Mouse (Mus musculus) stomach, postnatal 0 days (tissue): ENCODE measurements around the gene Wipf1. TPM values are rescaled to one million over a fixed set of nuclear protein-coding genes. Genes with fewer than 3 reads are reported as not detected.

Experiments used
- ATAC-seq: fragments of 200-750 bp; cut with Nextera tagmentation; 2 replicates; pipeline ENCODE4 v1.8.0; 2017; ENCODE audit not compliant: low FRiP score, low TSS enrichment
- DNase-seq: peaks from one replicate; pipeline ENCODE4 v3.0.0-alpha.2; 2016; ENCODE audit warnings: low spot score
- H3K27ac ChIP-seq: fragments of 300-500 bp; sonication (generic); replicated peaks from 2 replicates; pipeline ENCODE4 v1.5.1; 2014; ENCODE audit warnings: mild to moderate bottlenecking, control low read depth
- H3K27me3 ChIP-seq: fragments of 300-500 bp; sonication (generic); 2 replicates; pipeline ENCODE4 v1.6.1; 2014; ENCODE audit warnings: low read length; ENCODE audit not compliant: control insufficient read depth, insufficient read depth
- H3K36me3 ChIP-seq: fragments of 300-500 bp; sonication (generic); 2 replicates; pipeline ENCODE4 v1.6.1; 2014; ENCODE audit warnings: low read length, mixed read lengths; ENCODE audit not compliant: control insufficient read depth, insufficient read depth
- H3K4me1 ChIP-seq: fragments of 300-500 bp; sonication (generic); replicated peaks from 2 replicates; pipeline ENCODE4 v1.6.1; 2014; ENCODE audit warnings: antibody characterized with exemption; ENCODE audit not compliant: control insufficient read depth, insufficient read depth
- H3K4me2 ChIP-seq: fragments of 300-500 bp; sonication (generic); replicated peaks from 2 replicates; pipeline ENCODE4 v1.6.1; 2014; ENCODE audit warnings: low read depth, mild to moderate bottlenecking, control low read depth, moderate library complexity
- H3K4me3 ChIP-seq: fragments of 300-500 bp; sonication (generic); 2 replicates; pipeline ENCODE4 v1.5.1; 2014; ENCODE audit warnings: low read depth, low read length, control low read depth
- H3K9ac ChIP-seq: fragments of 300-500 bp; sonication (generic); 2 replicates; pipeline ENCODE4 v1.6.1; 2014; ENCODE audit warnings: mild to moderate bottlenecking, low read length, control low read depth, mixed read lengths
- H3K9me3 ChIP-seq: fragments of 300-500 bp; sonication (generic); 2 replicates; pipeline ENCODE4 v1.6.1; 2016; ENCODE audit warnings: low read length; ENCODE audit not compliant: control insufficient read depth
- CTCF ChIP-seq: IDR thresholded peaks from 2 replicates; pipeline ENCODE4 v1.5.1; 2016; ENCODE audit warnings: antibody characterized with exemption, low read depth, mild to moderate bottlenecking, moderate library complexity
- EP300 ChIP-seq: optimal IDR thresholded peaks from 2 replicates; pipeline ENCODE3; 2016; ENCODE audit warnings: antibody characterized with exemption
- WGBS: fragments of 180-500 bp; shearing (Covaris S2); extraction: QIAGEN DNeasy Blood & Tissue Kit; methylation state at CpG from one replicate; pipeline ENCODE4 v1.1.7; 2014; 5-methylcytosine and 5-hydroxymethylcytosine counted together
- polyA plus RNA-seq: library from polyadenylated mRNA; unstranded; fragments of >200 nt; fragmentation: Nextera tagmentation; extraction: Ambion mirVana; gene quantifications from 2 replicates; pipeline ENCODE4 v1.2.1, GENCODE M21; 2015

Wipf1 gene
- polyA plus RNA-seq, 1 experiment from 2014 or later: 3.3 TPM

- TF ChIP-seq CTCF: no peak
- no peak for TF ChIP-seq EP300
These were observed 136.8 kb downstream of the Wipf1 start for GRCm38 (mm10) chr2:73392772-73393171.

GRCm38 (mm10) chr2:73389951-73390350, 139.6 kb downstream of the Wipf1 start:
- H3K4me3 ChIP-seq: no peak overlapping the region
- H3K27me3 ChIP-seq: no peaks in the 10 kb centered on the region
- TF ChIP-seq CTCF (no peak), EP300 (no peak)
- H3K4me1 ChIP-seq: no peaks in the 10 kb centered on the region
- H3K4me2 ChIP-seq: no peak overlapping the region
- ATAC-seq (no peak), DNase-seq (peak; percentile 1)
- no peaks in the 10 kb centered on the region for H3K9me3 ChIP-seq
- no peak overlapping the region for H3K27ac ChIP-seq
- 91% methylated on average over 3 of the region's 3 CpGs for WGBS
- H3K9ac ChIP-seq: no peak overlapping the region
- H3K36me3 ChIP-seq: no peaks in the 10 kb centered on the region

More at GRCm38 (mm10) chr2:73392772-73393171, 136.8 kb downstream of the Wipf1 start:
- H3K27me3 ChIP-seq: no peaks in the 10 kb centered on the region
- H3K9me3 ChIP-seq: no peaks in the 10 kb centered on the region
- no peaks in the 10 kb centered on the region for H3K4me1 ChIP-seq
- 91% methylated on average over 2 of the region's 2 CpGs for WGBS
- no peak for DNase-seq
- H3K27ac ChIP-seq: no peak overlapping the region
- no peaks in the 10 kb centered on the region for H3K36me3 ChIP-seq
- no peak overlapping the region for H3K4me2 ChIP-seq
- ATAC-seq: no peak
- no peak overlapping the region for H3K4me3 ChIP-seq
- no peak overlapping the region for H3K9ac ChIP-seq

- no peak overlapping the region for H3K4me3 ChIP-seq
- H3K4me2 ChIP-seq: no peak overlapping the region
- ATAC-seq (no peak), DNase-seq (no peak)
- no peaks in the 10 kb centered on the region for H3K27me3 ChIP-seq
- TF ChIP-seq EP300: no peak
- 77% methylated on average over 1 of the region's 1 CpGs for WGBS
- H3K36me3 ChIP-seq: no peaks in the 10 kb centered on the region
- H3K9me3 ChIP-seq: no peaks in the 10 kb centered on the region
- no peak overlapping the region for H3K9ac ChIP-seq
- no peak overlapping the region for H3K27ac ChIP-seq
- no peaks in the 10 kb centered on the region for H3K4me1 ChIP-seq
These were observed 141.7 kb downstream of the Wipf1 start for GRCm38 (mm10) chr2:73387806-73388205.

GRCm38 (mm10) chr2:73386356-73387046, 143.0 kb downstream of the Wipf1 start, which contains the start of gene Gpr155:
Gpr155 (minus strand) TSS chr2:73386572.
- peak; percentile 100 for DNase-seq

DNA sequence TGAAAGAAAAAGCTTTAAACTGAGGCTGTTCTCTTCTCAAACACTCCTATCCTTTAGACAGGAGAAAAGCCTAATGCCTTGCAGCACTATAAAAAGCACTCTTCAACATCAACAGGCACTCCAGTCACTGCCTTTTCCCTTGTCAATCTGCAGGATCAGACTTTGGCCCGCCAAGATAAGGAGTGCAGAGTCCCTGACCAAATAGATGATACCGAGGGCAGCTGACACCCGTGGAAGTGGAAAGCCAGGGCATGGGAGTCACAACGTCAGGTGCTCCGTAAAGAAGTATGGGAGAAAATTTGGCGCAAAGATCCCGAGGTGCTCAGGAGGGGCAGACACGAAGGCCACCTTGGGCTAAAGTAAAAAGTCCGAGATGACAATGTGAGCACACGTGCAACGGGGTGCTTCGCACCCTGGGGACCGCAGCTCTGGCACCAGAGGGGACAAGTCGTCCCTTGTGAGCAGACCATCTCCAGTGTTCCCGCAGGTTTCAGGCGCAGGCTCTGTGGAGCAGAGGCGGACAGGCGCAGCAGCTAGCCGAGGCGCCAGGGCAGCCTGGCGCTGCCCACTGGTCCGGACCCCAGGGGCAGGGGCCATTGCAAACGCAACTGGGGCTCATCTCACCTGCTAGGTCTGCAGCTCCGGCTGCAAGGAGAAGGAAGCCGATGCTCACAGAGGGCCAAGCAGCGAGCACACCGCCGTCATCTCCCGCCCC, 143.7 kb downstream of the Wipf1 start:
- Histone ChIP-seq H3K4me2 (peak overlapping the region; percentile 100), H3K9me3 (no peaks in the 10 kb centered on the region), H3K4me3 (peak overlapping the region; percentile 63), H3K27ac (no peak overlapping the region), H3K36me3 (no peaks in the 10 kb centered on the region), H3K27me3 (no peaks in the 10 kb centered on the region), H3K9ac (peak overlapping the region; percentile 69), H3K4me1 (no peaks in the 10 kb centered on the region)
- DNase-seq (no peak), ATAC-seq (no peak)
- TF ChIP-seq EP300 (no peak), CTCF (no peak)
- 2% methylated on average over 29 of the region's 29 CpGs for WGBS

More at GRCm38 (mm10) chr2:73386356-73387046, 143.0 kb downstream of the Wipf1 start, which contains the start of gene Gpr155:
- peak; percentile 99 for ATAC-seq
- peak; percentile 61 for TF ChIP-seq EP300
- TF ChIP-seq CTCF: peak; percentile 12; the same call in 1 of the 2 replicates
- H3K36me3 ChIP-seq: no peaks in the 10 kb centered on the region
- no peaks in the 10 kb centered on the region for H3K4me1 ChIP-seq
- H3K4me2 ChIP-seq: peak within 1 kb of the TSS; percentile 100
- no peaks in the 10 kb centered on the region for H3K9me3 ChIP-seq
- WGBS: under 1% methylated on average over 44 of the region's 44 CpGs
- peak within 1 kb of the TSS; percentile 83 for H3K27ac ChIP-seq
- peak within 1 kb of the TSS; percentile 63 for H3K4me3 ChIP-seq
- no peaks in the 10 kb centered on the region for H3K27me3 ChIP-seq
- H3K9ac ChIP-seq: peak within 1 kb of the TSS; percentile 69

DNA sequence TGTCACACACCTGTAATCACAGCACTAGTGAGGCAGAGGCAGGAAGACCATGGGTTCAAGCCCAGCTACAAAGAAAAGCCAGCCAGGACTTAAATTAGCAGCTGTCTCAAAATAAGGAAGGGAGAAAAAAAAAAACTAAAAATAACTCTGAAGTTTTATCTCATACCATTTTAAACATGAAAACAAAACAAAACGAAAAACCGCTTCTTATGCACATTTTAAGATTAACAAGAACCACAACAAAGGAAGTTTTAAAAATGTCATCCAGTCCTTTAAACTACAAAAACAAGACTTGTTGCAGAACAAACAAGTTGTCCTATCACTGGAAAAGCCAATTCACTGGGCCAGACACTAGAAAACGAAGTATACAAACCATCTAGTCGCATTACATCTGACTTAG, 144.4 kb downstream of the Wipf1 start:
- no peaks in the 10 kb centered on the region for H3K27me3 ChIP-seq
- TF ChIP-seq CTCF (no peak), EP300 (no peak)
- H3K27ac ChIP-seq: no peak overlapping the region
- 77% methylated on average over 4 of the region's 4 CpGs for WGBS
- no peaks in the 10 kb centered on the region for H3K9me3 ChIP-seq
- no peak overlapping the region for H3K9ac ChIP-seq
- H3K36me3 ChIP-seq: no peaks in the 10 kb centered on the region
- DNase-seq (no peak), ATAC-seq (no peak)
- H3K4me1 ChIP-seq: no peaks in the 10 kb centered on the region
- H3K4me2 ChIP-seq: no peak overlapping the region
- no peak overlapping the region for H3K4me3 ChIP-seq
